Mouse (Mus musculus) bone marrow, adult 2 months (tissue): ENCODE data around the gene Gm3250.
"Not testable (repeated sequence)": the region's sequence is repeated elsewhere in the genome, so short reads cannot be mapped to it uniquely, and the experiment has no call there.

ENCODE experiments used
- CTCF ChIP-seq: fragments of 200-500 bp; IDR thresholded peaks from 2 replicates; pipeline ENCODE4 v1.5.1; 2011; ENCODE audit warnings: low read length, control low read depth; ENCODE audit not compliant: control insufficient read depth, insufficient read depth
- POLR2A ChIP-seq: fragments of 200-500 bp; IDR thresholded peaks from 2 replicates; pipeline ENCODE4 v1.6.1; 2011; ENCODE audit warnings: low read depth, mild to moderate bottlenecking, control low read depth, low read length, borderline replicate concordance; ENCODE audit not compliant: control insufficient read depth

- TF ChIP-seq CTCF, POLR2A: not testable (repeated sequence)
These were observed 11.1 kb downstream of the Gm3250 start, which contains the start of gene Gm3238 for GRCm38 (mm10) chr10:77771225-77771624.
